Mouse (Mus musculus) forebrain, embryonic 10.5 days (tissue): ENCODE data around the gene Clec5a. TPM values are rescaled to one million over a fixed set of nuclear protein-coding genes. Genes with fewer than 3 reads are reported as not detected.
"Not testable (repeated sequence)": the region's sequence is repeated elsewhere in the genome, so short reads cannot be mapped to it uniquely, and the experiment has no call there.

Source experiments
- DNase-seq: peaks from one replicate; pipeline ENCODE4 v3.0.0-alpha.2; 2017; ENCODE audit warnings: low spot score; ENCODE audit errors: extremely low spot score
- H3K27ac ChIP-seq: fragments of 300-500 bp; sonication (generic); 2 replicates; pipeline ENCODE4 v1.5.1; 2016; ENCODE audit warnings: mild to moderate bottlenecking
- H3K27me3 ChIP-seq: fragments of 300-500 bp; sonication (generic); 2 replicates; pipeline ENCODE4 v1.6.1; 2016; ENCODE audit warnings: mild to moderate bottlenecking; ENCODE audit not compliant: poor library complexity, severe bottlenecking
- H3K36me3 ChIP-seq: fragments of 300-500 bp; sonication (generic); replicated peaks from 2 replicates; pipeline ENCODE4 v1.6.1; 2016; ENCODE audit warnings: mild to moderate bottlenecking, moderate library complexity
- H3K4me1 ChIP-seq: fragments of 300-500 bp; sonication (generic); 2 replicates; pipeline ENCODE4 v1.6.1; 2016
- H3K4me3 ChIP-seq: fragments of 300-500 bp; sonication (generic); 2 replicates; pipeline ENCODE4 v1.5.1; 2016; ENCODE audit warnings: mild to moderate bottlenecking, moderate library complexity
- H3K9me3 ChIP-seq: fragments of 300-500 bp; sonication (generic); 2 replicates; pipeline ENCODE4 v1.6.1; 2016; ENCODE audit warnings: mild to moderate bottlenecking, moderate library complexity
- whole genome bisulfite sequencing: fragments of 180-500 bp; shearing (Covaris S2); methylation state at CpG from one replicate; pipeline ENCODE4 v1.1.7; 2016; 5-methylcytosine and 5-hydroxymethylcytosine counted together
- polyA plus RNA-seq: library from polyadenylated mRNA; unstranded; fragments of >200 nt; fragmentation: Nextera tagmentation; extraction: Ambion mirVana; gene quantifications from 2 replicates; pipeline ENCODE4 v1.2.1, GENCODE M21; 2016

Clec5a gene
- polyA plus RNA-seq: 0.37 and 0.41 TPM in 2 replicates

DNA sequence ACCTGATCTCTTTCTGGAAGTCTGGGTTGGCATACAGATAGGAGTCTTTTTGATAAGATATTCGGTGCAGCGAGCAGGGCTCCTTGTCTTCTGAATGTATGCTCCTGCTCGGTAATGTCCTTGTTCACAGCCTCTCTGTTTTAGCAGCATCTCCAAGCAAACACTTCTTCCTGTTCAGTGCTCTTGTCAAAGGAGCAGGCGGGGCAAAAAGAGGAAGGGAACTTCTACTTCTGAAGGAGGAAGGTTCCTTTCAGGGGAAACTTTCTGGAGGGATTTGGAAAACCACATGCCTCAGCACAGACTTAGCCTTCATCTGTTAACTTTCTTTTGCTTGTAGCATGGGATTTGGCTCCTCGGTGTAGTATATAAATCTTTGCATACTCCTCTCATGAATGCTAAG lies at the start of gene Clec5a:
Gene Clec5a (minus strand): TSS at position 177 of the 400 bp plus-strand sequence.
- Histone ChIP-seq H3K4me3 (no peak within 1 kb of the TSS), H3K9me3 (no peaks in the 10 kb centered on the region), H3K36me3 (no peaks in the 10 kb centered on the region), H3K27ac (no peak within 1 kb of the TSS), H3K27me3 (no peaks in the 10 kb centered on the region), H3K4me1 (no peaks in the 10 kb centered on the region)
- 86% methylated on average over 5 of the region's 5 CpGs for WGBS
- no peak for DNase-seq

DNA sequence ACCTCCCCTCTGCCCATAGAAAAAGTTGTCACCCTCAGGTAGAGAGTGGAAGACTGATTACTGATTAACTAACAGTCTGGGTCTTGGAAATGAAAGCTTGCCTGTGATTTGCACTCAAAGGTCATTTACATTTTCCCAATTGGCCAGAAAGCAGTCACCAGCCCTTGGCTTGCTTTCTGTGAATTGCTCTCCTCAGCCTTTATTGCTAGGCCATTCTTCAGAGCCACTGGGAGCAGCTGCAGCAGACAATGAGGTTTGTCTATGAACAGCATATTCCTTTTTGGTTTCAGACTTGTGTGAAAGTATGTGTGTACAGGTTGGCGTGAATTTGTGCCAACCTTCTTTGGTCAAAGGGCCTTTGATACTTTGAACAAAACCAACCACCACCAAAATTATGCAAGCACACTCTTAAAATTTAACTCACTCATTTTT lies 49.0 kb upstream of the Clec5a start:
- no peak overlapping the region for H3K4me3 ChIP-seq
- no peaks in the 10 kb centered on the region for H3K4me1 ChIP-seq
- 68% methylated on average over 1 of the region's 1 CpGs for WGBS
- DNase-seq: no peak
- no peaks in the 10 kb centered on the region for H3K36me3 ChIP-seq
- no peak overlapping the region for H3K27ac ChIP-seq
- H3K9me3 ChIP-seq: no peaks in the 10 kb centered on the region
- no peaks in the 10 kb centered on the region for H3K27me3 ChIP-seq

DNA sequence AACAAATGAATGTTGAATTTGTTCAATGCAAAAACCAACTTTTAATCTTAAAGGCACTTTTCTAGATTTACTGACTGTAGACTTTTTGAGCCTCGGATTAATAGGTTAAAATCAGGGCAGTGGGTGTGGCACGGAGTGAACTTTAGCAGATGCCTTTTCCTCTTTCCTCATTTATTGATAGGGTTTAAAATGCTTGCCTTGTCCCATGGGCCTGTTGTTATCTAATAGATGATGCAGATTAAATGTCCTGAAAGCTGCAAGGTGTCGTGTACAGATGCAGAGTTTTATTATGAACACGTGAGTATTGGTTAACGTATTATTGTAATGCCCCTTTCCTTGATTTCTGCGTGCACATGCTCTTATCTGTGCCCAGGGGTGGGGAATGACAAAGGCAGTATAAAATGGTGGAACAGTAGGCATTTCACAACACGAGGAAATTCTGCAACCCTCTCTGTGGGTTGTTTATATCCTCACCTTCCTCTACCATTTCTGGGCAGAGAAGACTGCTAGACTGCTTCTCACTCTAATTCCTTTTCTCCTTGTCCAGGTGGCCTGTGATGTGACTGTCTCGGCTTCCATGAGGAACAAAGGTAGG lies 42.9 kb upstream of the Clec5a start, which contains the start of gene Mgam:
Gene Mgam (plus strand): TSS at position 426 of the 595 bp plus-strand sequence.
- no peak within 1 kb of the TSS for H3K27ac ChIP-seq
- 87% methylated on average over 8 of the region's 8 CpGs for WGBS

DNA sequence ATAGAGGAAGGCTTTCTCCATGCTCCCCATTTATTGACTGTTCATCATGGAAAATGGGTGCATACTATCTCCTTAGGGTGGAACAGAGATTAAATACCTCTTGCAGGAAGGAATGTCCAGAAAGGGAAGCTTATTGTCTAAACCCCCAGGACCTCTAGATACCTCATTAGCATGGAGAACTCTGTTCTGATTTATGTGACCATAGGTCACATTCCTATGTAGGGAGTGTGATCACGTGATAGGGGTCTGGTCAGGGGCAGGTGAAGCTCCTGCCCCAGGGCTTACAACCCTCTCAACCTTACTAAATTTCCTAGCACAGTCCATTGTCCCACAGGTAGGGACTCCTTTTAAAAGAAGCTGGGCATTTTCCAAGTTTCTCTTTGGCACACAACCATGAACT lies 40.5 kb upstream of the Clec5a start:
- Histone ChIP-seq H3K27me3 (no peaks in the 10 kb centered on the region), H3K36me3 (no peaks in the 10 kb centered on the region), H3K9me3 (no peaks in the 10 kb centered on the region), H3K4me3 (no peak overlapping the region), H3K27ac (no peak overlapping the region), H3K4me1 (no peaks in the 10 kb centered on the region)
- no peak for DNase-seq
- WGBS: 77% methylated on average over 1 of the region's 1 CpGs

More for the DNA sequence above, 42.9 kb upstream of the Clec5a start, which contains the start of gene Mgam:
- no peaks in the 10 kb centered on the region for H3K27me3 ChIP-seq
- H3K4me3 ChIP-seq: no peak within 1 kb of the TSS
- no peaks in the 10 kb centered on the region for H3K4me1 ChIP-seq
- DNase-seq: no peak
- no peaks in the 10 kb centered on the region for H3K9me3 ChIP-seq
- no peaks in the 10 kb centered on the region for H3K36me3 ChIP-seq

DNA sequence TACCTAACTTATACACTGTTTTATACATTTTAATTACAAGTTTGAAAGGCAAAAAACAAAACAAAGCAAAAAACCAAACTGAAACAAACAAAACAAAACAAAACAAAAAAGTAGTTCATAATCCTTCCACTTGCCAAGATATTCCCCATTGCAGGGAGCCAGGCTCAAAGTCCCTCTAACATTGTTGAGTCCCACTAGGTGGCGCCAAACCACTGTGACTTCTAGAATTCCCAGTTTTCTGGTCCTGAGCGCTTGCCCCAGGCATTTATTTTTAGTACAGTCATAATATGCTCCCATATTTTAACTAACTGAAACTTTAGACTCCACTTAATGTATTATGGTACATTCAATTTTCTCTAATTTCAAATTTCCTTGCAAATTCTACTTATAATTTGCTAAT lies 32.3 kb upstream of the Clec5a start:
- no peak overlapping the region for H3K27ac ChIP-seq
- peak; percentile 51 for DNase-seq
- WGBS: 25% methylated on average over 2 of the region's 2 CpGs

DNA sequence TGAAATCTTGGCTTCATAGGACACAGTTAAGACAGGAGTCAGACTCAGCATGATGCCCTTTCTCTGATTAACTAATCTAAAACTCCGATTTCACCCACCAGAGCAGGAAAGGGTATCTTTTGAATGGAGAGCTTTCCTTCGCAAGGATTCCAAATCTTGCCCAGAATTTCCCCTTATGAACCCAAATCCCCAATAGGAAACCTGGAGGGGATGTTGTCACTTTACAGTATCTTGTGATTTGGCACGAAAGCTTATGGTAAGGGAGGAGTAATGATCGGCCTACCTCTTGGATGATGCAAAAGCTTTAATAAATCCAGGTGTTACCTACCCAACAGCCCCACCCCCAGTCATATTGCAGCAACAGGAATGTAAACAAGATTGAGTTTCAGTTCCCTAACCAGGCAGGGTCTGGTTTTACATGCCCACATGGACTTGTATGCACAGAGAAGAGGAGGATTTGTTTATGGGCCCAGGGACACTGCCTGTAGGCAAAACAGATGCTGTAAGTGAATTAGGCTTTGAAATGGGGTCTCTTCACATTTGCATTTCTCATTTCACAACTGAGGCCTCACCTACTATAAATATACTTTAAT lies 27.7 kb upstream of the Clec5a start, which contains the start of gene Tas2r138:
Gene Tas2r138 (minus strand): TSS at position 51 of the 593 bp plus-strand sequence.
- WGBS: 95% methylated on average over 4 of the region's 4 CpGs

More for the DNA sequence above, 32.3 kb upstream of the Clec5a start:
- H3K4me3 ChIP-seq: no peak overlapping the region
- no peaks in the 10 kb centered on the region for H3K27me3 ChIP-seq
- H3K4me1 ChIP-seq: no peaks in the 10 kb centered on the region
- H3K9me3 ChIP-seq: no peaks in the 10 kb centered on the region
- H3K36me3 ChIP-seq: no peaks in the 10 kb centered on the region

DNA sequence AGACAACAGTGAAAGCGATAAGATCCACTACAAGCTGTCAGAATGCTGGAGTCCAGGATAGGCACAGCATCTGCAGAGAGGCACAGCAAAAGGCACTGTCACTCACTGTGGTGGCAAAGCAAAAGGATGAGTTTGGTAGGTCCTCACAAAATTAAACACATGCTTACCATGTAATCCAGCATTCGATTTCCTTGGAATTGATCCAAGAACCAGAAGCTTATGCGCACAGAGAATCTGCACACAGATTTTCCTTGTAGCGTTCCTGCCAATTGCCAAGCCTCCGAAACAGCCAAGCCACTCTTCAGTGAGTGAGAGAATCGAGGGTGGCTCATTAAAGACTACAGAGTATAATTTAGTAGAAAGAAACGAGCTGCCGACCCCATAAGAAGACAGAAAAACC lies 24.6 kb upstream of the Clec5a start:
- DNase-seq: no peak
- no peaks in the 10 kb centered on the region for H3K27me3 ChIP-seq
- no peak overlapping the region for H3K27ac ChIP-seq
- no peak overlapping the region for H3K4me3 ChIP-seq
- no peaks in the 10 kb centered on the region for H3K9me3 ChIP-seq
- H3K4me1 ChIP-seq: no peaks in the 10 kb centered on the region
- no peaks in the 10 kb centered on the region for H3K36me3 ChIP-seq
- WGBS: 88% methylated on average over 8 of the region's 8 CpGs

More for the DNA sequence above, 27.7 kb upstream of the Clec5a start, which contains the start of gene Tas2r138:
- no peak for DNase-seq
- H3K27me3 ChIP-seq: no peaks in the 10 kb centered on the region
- no peaks in the 10 kb centered on the region for H3K36me3 ChIP-seq
- H3K9me3 ChIP-seq: no peaks in the 10 kb centered on the region
- H3K4me1 ChIP-seq: no peaks in the 10 kb centered on the region
- no peak within 1 kb of the TSS for H3K4me3 ChIP-seq
- H3K27ac ChIP-seq: no peak within 1 kb of the TSS

DNA sequence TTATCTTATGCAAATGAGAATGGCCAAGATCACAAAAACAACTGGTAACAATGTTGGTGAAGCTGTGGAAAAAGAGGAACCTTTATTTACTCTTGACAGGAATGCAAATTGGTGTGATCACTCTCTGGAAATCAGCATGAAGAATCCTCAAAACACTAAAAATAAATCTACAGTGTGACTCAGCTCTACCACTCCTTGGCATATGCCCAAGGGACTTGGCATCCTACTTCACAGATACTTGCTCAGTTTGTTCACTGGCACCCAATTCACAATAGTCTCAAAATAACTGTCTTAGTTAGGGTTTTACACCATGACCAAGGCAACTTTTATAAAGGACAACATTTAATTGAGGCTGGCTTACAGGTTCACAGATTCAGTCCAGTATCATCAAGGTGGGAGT lies 21.8 kb upstream of the Clec5a start:
- Histone ChIP-seq H3K36me3 (no peaks in the 10 kb centered on the region), H3K4me3 (no peak overlapping the region), H3K27me3 (no peaks in the 10 kb centered on the region), H3K4me1 (no peaks in the 10 kb centered on the region), H3K27ac (no peak overlapping the region), H3K9me3 (no peaks in the 10 kb centered on the region)
- no peak for DNase-seq

DNA sequence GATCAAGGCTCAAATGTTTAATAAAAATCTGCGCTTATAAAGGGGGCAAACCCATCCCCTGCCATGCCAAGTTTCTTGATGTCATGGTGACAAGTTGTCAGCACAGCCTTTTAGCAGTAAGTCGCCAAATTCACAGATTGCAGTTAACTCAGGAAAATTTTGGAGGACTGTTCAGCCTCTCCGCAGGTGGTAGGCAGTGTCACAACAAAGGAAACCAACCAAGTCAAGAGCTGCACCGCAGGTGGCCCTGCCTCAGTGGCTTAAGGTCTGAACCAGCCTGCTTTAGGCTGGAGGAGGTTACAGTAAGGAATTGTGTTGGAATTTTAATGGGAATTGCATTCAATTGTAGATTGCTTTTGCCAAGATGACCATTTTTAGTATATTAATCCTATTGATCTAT lies 12.9 kb upstream of the Clec5a start:
- not testable (repeated sequence) for DNase-seq, H3K27ac ChIP-seq, H3K36me3 ChIP-seq, H3K27me3 ChIP-seq, H3K4me3 ChIP-seq, H3K9me3 ChIP-seq, H3K4me1 ChIP-seq
- WGBS: 31% methylated on average over 4 of the region's 4 CpGs

DNA sequence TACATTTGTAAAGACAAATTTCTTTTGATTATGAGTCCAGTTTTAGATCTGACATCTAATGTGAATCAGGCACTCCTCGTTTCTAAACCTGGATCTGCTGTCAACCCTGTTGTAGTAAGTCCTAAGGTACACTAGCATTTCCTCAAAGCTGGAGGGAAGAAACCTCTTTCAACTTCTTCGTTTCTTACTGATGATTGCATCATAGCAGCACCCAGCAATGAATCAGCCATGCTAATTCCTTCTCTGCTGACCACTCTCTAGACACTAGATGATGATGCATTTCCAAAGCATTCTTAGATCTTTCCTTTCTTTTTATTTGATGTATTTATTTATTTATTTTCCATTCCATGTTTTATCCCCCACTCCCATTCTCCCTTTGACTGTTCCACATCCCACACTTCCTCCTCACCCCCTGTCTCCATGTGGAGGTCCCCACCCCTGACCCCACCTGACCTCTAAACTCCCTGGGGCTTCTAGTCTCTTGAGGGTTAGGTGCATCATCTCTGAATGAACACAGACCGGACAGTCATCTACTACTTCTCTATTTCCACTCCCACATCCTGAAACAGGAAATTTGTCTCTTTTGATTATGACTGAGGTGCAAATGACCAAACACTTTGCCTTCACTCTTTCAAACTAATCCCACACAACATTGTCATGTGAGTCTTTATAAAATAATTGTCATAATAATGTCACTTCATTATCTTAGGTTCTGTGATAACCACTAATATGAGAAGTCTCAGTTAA lies 9.4 kb upstream of the Clec5a start:
- Histone ChIP-seq H3K36me3 (no peaks in the 10 kb centered on the region), H3K4me3 (no peak overlapping the region), H3K9me3 (no peaks in the 10 kb centered on the region), H3K27me3 (no peaks in the 10 kb centered on the region), H3K27ac (no peak overlapping the region), H3K4me1 (no peaks in the 10 kb centered on the region)
- DNase-seq: no peak
- WGBS: 81% methylated on average over 3 of the region's 3 CpGs

DNA sequence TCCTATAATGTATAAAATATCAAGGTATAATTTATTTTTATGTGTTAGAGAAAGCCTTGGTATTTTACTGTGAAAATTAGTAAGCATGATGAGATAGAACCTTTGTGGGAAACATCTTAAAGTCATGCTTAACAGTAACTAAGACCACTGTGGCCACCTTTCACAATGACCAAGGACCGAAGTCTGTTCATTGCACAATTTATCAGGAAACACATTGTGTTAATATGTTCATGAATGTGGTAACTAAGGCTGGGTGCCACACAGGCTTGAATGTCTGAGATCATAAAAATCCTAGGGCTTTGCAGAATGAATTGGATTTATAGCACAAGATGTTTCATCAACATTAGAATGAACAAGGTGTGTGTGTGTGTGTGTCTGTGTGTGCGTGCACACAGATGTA lies 2.7 kb upstream of the Clec5a start:
- Histone ChIP-seq H3K4me1 (no peaks in the 10 kb centered on the region), H3K9me3 (no peaks in the 10 kb centered on the region), H3K27me3 (no peaks in the 10 kb centered on the region), H3K36me3 (no peaks in the 10 kb centered on the region), H3K4me3 (no peak overlapping the region), H3K27ac (no peak overlapping the region)
- 88% methylated on average over 2 of the region's 2 CpGs for WGBS
- DNase-seq: no peak

DNA sequence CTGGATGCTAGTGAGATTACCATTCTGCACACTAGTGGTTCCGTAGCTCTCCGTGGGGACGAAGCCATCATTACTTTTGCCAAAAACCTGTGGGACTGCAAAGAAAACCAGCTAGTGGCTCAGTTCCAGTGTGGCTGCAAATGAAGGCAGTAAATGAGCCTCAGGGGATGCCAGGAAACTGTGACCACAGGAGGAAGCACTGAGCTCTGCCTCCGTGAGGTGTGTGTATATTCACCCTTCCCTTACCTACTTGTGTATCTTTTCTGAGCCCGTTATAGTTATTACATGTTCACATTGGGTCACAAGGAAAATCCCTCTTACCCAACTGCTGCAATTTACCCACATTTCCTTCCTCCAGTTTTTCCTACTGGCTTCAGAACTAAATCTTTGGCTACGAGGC lies 1.3 kb downstream of the Clec5a start:
- no peaks in the 10 kb centered on the region for H3K4me1 ChIP-seq
- H3K4me3 ChIP-seq: no peak overlapping the region
- H3K27ac ChIP-seq: no peak overlapping the region
- DNase-seq: no peak
- H3K9me3 ChIP-seq: no peaks in the 10 kb centered on the region
- no peaks in the 10 kb centered on the region for H3K36me3 ChIP-seq
- WGBS: 88% methylated on average over 6 of the region's 6 CpGs
- H3K27me3 ChIP-seq: no peaks in the 10 kb centered on the region

DNA sequence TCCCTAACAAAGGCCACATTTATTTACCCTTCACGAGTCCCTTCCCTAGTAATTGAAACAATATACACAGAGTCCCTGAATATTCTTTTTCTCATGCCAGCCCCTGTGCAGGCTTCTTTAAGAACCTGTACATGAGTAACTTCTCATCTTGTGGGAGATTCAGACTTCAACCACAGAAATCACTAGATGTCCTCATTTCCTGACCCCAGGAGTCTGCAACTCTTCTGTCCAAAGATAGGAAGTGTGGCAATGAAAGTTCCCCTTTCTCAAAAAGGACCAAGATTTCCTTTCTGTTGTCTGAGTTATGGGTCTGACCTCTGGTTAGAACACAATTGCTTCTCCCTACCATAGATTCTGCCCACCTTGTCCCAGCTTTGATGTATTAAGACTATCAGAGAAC lies 9.3 kb downstream of the Clec5a start:
- H3K4me1 ChIP-seq: no peaks in the 10 kb centered on the region
- WGBS: 91% methylated on average over 1 of the region's 1 CpGs
- no peaks in the 10 kb centered on the region for H3K9me3 ChIP-seq
- no peaks in the 10 kb centered on the region for H3K27me3 ChIP-seq
- no peak overlapping the region for H3K27ac ChIP-seq
- H3K4me3 ChIP-seq: no peak overlapping the region
- DNase-seq: no peak
- no peaks in the 10 kb centered on the region for H3K36me3 ChIP-seq
